Mouse (Mus musculus) thymus, adult 2 months (tissue): ENCODE measurements around the gene Cdyl2.

Experiments
- CTCF ChIP-seq: fragments of 200-500 bp; IDR thresholded peaks from 2 replicates; pipeline ENCODE4 v1.5.1; 2012; ENCODE audit warnings: mild to moderate bottlenecking, control low read depth, low read length, moderate library complexity, borderline replicate concordance; ENCODE audit not compliant: control insufficient read depth, poor library complexity, insufficient read depth; ENCODE audit errors: extremely low read depth
- POLR2A ChIP-seq: fragments of 200-500 bp; IDR thresholded peaks from 2 replicates; pipeline ENCODE4 v1.6.1; 2012; ENCODE audit warnings: mild to moderate bottlenecking, low read length, control low read depth, moderate library complexity; ENCODE audit not compliant: control insufficient read depth, poor library complexity, insufficient read depth; ENCODE audit errors: extremely low read depth

DNA sequence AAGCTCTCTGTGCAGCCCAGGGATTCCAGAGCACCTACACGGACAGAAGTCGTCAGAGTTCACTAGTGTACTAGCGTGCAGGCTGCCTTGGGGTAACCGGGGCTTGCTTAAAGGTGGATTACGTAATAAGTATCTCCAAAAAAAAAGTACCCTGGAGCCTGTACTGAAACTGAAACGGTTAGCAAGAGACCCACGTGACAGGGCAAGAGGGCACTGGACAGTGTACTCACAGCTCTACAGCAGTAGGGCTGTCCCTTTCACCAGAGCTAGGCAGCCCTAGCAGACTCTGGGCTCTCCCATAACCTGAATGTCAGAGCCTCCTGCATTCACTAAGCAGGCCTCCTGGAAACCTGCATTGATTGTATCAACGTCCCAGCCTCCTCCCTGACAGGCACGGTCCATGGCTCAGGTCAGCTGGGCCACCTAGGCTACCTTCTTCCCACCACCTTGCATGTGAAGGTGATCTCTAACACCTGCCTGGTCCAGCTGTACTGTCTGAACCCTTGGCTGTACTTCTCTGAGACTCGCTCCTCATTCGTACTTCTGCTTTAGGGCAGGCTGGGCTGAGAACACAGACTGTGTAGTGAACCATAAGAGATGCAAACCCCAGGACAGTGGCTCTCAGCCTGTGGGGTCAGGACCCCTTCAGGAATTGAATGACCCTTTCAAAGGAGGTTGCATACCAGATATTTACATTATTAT, 151.3 kb downstream of the Cdyl2 start:
- no peak for TF ChIP-seq CTCF
- no peak for TF ChIP-seq POLR2A
